Mouse (Mus musculus): ENCODE results near the gene Tmed2. TPM values are rescaled to one million over a fixed set of nuclear protein-coding genes. Genes with fewer than 3 reads are reported as not detected.
"Not testable (repeated sequence)": the region's sequence is repeated elsewhere in the genome, so short reads cannot be mapped to it uniquely, and the experiment has no call there.

Gene Tmed2
- total and polyA plus RNA-seq, 2 experiments: 124 to 414 TPM

DNA sequence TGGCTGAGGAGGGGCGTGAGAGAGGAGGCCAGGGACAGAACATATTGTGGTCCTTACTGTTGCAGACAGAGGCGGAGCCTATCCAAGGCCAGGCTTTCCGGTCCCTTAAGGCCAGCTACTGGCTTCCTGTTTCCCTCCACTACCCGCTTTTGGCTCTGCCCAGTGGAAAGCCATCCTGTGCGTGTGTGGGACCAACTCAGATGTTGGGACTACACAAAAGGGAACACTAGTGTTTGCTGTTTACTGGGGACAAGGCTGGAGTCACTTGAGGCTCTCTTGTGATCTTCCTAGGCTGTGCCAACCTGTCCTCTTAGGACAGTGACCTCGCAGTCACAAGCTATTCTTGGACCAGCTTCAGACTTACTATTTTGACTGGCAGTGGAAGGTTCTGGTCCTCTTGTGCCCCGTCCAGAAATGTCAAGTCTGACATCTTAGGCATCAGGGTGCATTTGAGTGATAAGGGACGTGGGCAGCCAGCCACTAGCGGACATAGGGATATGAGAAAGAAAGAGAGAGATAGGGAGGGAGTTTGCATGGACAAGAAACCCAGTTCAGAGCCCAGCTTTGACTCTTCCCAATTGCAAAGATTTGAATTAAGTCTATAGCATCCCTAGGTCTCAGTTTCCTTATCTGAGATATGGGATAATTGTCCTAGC is 42.1 kb upstream of the Tmed2 start:
- no peaks in the 10 kb centered on the region for H3K4me1 ChIP-seq (ENCODE audit: control insufficient read depth, insufficient read depth, low read length)
- H3K36me3 ChIP-seq (ENCODE audit: control insufficient read depth, insufficient read depth, low read length): no peaks in the 10 kb centered on the region
- peak; percentile 36 for DNase-seq (ENCODE audit: extremely low read depth, low read depth, low spot score)
- TF ChIP-seq POLR2A (IDR thresholded peaks at IDR 0.05; ENCODE audit: extremely low read depth, insufficient read depth, low read length) (no peak), CTCF (IDR thresholded peaks at IDR 0.05; ENCODE audit: low read depth, low read length) (no peak)
- no peaks in the 10 kb centered on the region for H3K79me2 ChIP-seq (ENCODE audit: control insufficient read depth, insufficient read depth, low read length)
- WGBS: 57% methylated on average over 9 of the region's 9 CpGs
- no peaks in the 10 kb centered on the region for H3K27me3 ChIP-seq (ENCODE audit: control insufficient read depth, insufficient read depth, low read length)
- no peak overlapping the region for H3K4me3 ChIP-seq (ENCODE audit: insufficient read depth, low read depth, low read length)
- H3K9ac ChIP-seq (ENCODE audit: low read depth, low read length): no peak overlapping the region
- H3K27ac ChIP-seq (replicated peaks; ENCODE audit: insufficient read depth, low read depth, low read length): 0 out of 2 replicates have a peak overlapping the region, but pooled peaks have one; percentile 18

- no peaks in the 10 kb centered on the region for H3K36me3 ChIP-seq (ENCODE audit: control insufficient read depth, insufficient read depth, low read length)
- H3K79me2 ChIP-seq (ENCODE audit: control insufficient read depth, insufficient read depth, low read length): no peaks in the 10 kb centered on the region
- 58% methylated on average over 5 of the region's 5 CpGs for WGBS
- no peaks in the 10 kb centered on the region for H3K4me1 ChIP-seq (ENCODE audit: control insufficient read depth, insufficient read depth, low read length)
- no peak for DNase-seq (ENCODE audit: extremely low read depth, low read depth, low spot score)
- TF ChIP-seq POLR2A (IDR thresholded peaks at IDR 0.05; ENCODE audit: extremely low read depth, insufficient read depth, low read length) (no peak), CTCF (IDR thresholded peaks at IDR 0.05; ENCODE audit: low read depth, low read length) (no peak)
- H3K4me3 ChIP-seq (ENCODE audit: insufficient read depth, low read depth, low read length): no peak overlapping the region
- no peak overlapping the region for H3K27ac ChIP-seq (replicated peaks; ENCODE audit: insufficient read depth, low read depth, low read length)
- no peak overlapping the region for H3K9ac ChIP-seq (ENCODE audit: low read depth, low read length)
- H3K27me3 ChIP-seq (ENCODE audit: control insufficient read depth, insufficient read depth, low read length): no peaks in the 10 kb centered on the region
These were observed 41.5 kb upstream of the Tmed2 start for GRCm38 (mm10) chr5:124499001-124499400.

GRCm38 (mm10) chr5:124500037-124500436 is 40.5 kb upstream of the Tmed2 start:
- H3K27me3 ChIP-seq (ENCODE audit: control insufficient read depth, insufficient read depth, low read length); H3K79me2 ChIP-seq (ENCODE audit: control insufficient read depth, insufficient read depth, low read length); H3K36me3 ChIP-seq (ENCODE audit: control insufficient read depth, insufficient read depth, low read length); DNase-seq (ENCODE audit: extremely low read depth, low read depth, low spot score); H3K4me3 ChIP-seq (ENCODE audit: insufficient read depth, low read depth, low read length); H3K4me1 ChIP-seq (ENCODE audit: control insufficient read depth, insufficient read depth, low read length); H3K9ac ChIP-seq (ENCODE audit: low read depth, low read length); H3K27ac ChIP-seq (replicated peaks; ENCODE audit: insufficient read depth, low read depth, low read length): not testable (repeated sequence)
- 80% methylated on average over 4 of the region's 4 CpGs for WGBS

GRCm38 (mm10) chr5:124500573-124500972 is 39.9 kb upstream of the Tmed2 start:
- Histone ChIP-seq H3K4me3 (ENCODE audit: insufficient read depth, low read depth, low read length) (no peak overlapping the region), H3K79me2 (ENCODE audit: control insufficient read depth, insufficient read depth, low read length) (no peaks in the 10 kb centered on the region), H3K27me3 (ENCODE audit: control insufficient read depth, insufficient read depth, low read length) (no peaks in the 10 kb centered on the region), H3K27ac (replicated peaks; ENCODE audit: insufficient read depth, low read depth, low read length) (no peak overlapping the region), H3K9ac (ENCODE audit: low read depth, low read length) (no peak overlapping the region), H3K36me3 (ENCODE audit: control insufficient read depth, insufficient read depth, low read length) (no peaks in the 10 kb centered on the region), H3K4me1 (ENCODE audit: control insufficient read depth, insufficient read depth, low read length) (no peaks in the 10 kb centered on the region)
- TF ChIP-seq CTCF (IDR thresholded peaks at IDR 0.05; ENCODE audit: low read depth, low read length): no peak
- no peak for TF ChIP-seq POLR2A (IDR thresholded peaks at IDR 0.05; ENCODE audit: extremely low read depth, insufficient read depth, low read length)
- no peak for DNase-seq (ENCODE audit: extremely low read depth, low read depth, low spot score)
- WGBS: 97% methylated on average over 3 of the region's 3 CpGs

DNA sequence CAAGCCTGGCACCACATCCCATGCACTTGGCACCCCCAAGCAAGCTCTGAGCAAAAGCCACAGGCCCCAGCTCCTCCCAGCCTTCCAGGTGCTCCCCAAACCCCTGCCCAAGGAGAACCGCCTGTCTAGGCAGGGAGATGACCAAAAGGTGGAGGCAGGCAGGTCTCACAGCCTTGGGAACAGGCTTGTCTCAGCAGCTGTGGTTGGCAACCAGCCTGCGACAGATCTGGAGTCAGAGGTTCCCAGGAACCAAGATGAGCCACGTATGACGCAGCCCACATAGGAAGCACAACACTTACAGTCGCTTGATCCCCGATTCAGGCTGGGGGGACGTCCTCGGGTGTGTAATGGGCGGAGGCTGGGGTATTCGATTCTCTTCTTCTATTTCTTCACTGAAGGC is 39.0 kb upstream of the Tmed2 start:
- Histone ChIP-seq H3K36me3 (ENCODE audit: control insufficient read depth, insufficient read depth, low read length) (no peaks in the 10 kb centered on the region), H3K27ac (replicated peaks; ENCODE audit: insufficient read depth, low read depth, low read length) (no peak overlapping the region), H3K79me2 (ENCODE audit: control insufficient read depth, insufficient read depth, low read length) (no peaks in the 10 kb centered on the region), H3K4me1 (ENCODE audit: control insufficient read depth, insufficient read depth, low read length) (no peaks in the 10 kb centered on the region), H3K4me3 (ENCODE audit: insufficient read depth, low read depth, low read length) (no peak overlapping the region), H3K9ac (ENCODE audit: low read depth, low read length) (no peak overlapping the region), H3K27me3 (ENCODE audit: control insufficient read depth, insufficient read depth, low read length) (no peaks in the 10 kb centered on the region)
- TF ChIP-seq CTCF (IDR thresholded peaks at IDR 0.05; ENCODE audit: low read depth, low read length) (no peak), POLR2A (IDR thresholded peaks at IDR 0.05; ENCODE audit: extremely low read depth, insufficient read depth, low read length) (no peak)
- DNase-seq (ENCODE audit: extremely low read depth, low read depth, low spot score): no peak
- 93% methylated on average over 10 of the region's 10 CpGs for WGBS

DNA sequence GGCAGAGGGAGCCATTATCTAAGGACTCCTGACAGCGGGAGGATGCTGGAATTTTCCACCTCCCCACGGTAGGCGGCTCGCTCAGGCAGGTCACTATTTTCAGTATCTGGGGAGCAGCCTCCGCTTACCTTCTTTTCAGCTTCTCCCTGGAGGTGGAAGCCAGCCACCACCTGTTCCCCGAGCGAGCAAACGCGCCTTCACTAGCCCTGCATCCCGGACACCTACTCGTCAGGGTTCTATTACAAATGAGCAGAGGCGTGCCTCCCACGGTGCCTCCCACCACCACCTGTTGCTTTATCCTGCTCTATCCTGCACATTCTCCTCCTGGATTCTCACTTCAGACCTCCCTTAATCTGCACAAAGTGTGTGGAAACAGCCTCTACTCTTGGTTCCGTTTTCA is 36.8 kb upstream of the Tmed2 start:
- no peaks in the 10 kb centered on the region for H3K27me3 ChIP-seq (ENCODE audit: control insufficient read depth, insufficient read depth, low read length)
- no peaks in the 10 kb centered on the region for H3K79me2 ChIP-seq (ENCODE audit: control insufficient read depth, insufficient read depth, low read length)
- no peak overlapping the region for H3K27ac ChIP-seq (replicated peaks; ENCODE audit: insufficient read depth, low read depth, low read length)
- no peak overlapping the region for H3K4me3 ChIP-seq (ENCODE audit: insufficient read depth, low read depth, low read length)
- H3K36me3 ChIP-seq (ENCODE audit: control insufficient read depth, insufficient read depth, low read length): no peaks in the 10 kb centered on the region
- no peak for DNase-seq (ENCODE audit: extremely low read depth, low read depth, low spot score)
- H3K9ac ChIP-seq (ENCODE audit: low read depth, low read length): no peak overlapping the region
- TF ChIP-seq CTCF (IDR thresholded peaks at IDR 0.05; ENCODE audit: low read depth, low read length) (no peak), POLR2A (IDR thresholded peaks at IDR 0.05; ENCODE audit: extremely low read depth, insufficient read depth, low read length) (no peak)
- H3K4me1 ChIP-seq (ENCODE audit: control insufficient read depth, insufficient read depth, low read length): no peaks in the 10 kb centered on the region
- WGBS: 84% methylated on average over 14 of the region's 14 CpGs

All from liver, adult 2 months (tissue).